Mouse (Mus musculus): ENCODE data around the gene Ccnk. TPM values are rescaled to one million over a fixed set of nuclear protein-coding genes. Genes with fewer than 3 reads are reported as not detected.
A peak's percentile ranks its signal among the peaks of the same experiment; 100 is the strongest.

Ccnk gene
- polyA plus RNA-seq, 1 experiment from 2014 or later, result 1.5 TPM

GRCm38 (mm10) chr12:108213090-108214041, 34.0 kb downstream of the Ccnk start:
- no peaks in the 10 kb centered on the region for H3K9me3 ChIP-seq (replicated peaks)
- H3K4me1 ChIP-seq (replicated peaks), result peaks cover 59% of the 10 kb centered on the region
- H3K36me3 ChIP-seq, result no peaks in the 10 kb centered on the region
- no peak overlapping the region for H3K9ac ChIP-seq
- 39% methylated on average over 18 of the region's 18 CpGs for whole genome bisulfite sequencing
- no peaks in the 10 kb centered on the region for H3K27me3 ChIP-seq
- no peak overlapping the region for H3K27ac ChIP-seq
- no peak for ATAC-seq (replicated peaks; ENCODE audit: insufficient number of reproducible peaks, insufficient read depth, low FRiP score, low read depth)
- no peak overlapping the region for H3K4me2 ChIP-seq
- H3K4me3 ChIP-seq, result no peak overlapping the region

GRCm38 (mm10) chr12:108215090-108215489, 35.7 kb downstream of the Ccnk start:
- Histone ChIP-seq H3K9ac (no peak overlapping the region), H3K27me3 (no peaks in the 10 kb centered on the region), H3K4me1 (replicated peaks) (peaks cover 64% of the 10 kb centered on the region), H3K9me3 (replicated peaks) (no peaks in the 10 kb centered on the region), H3K36me3 (no peaks in the 10 kb centered on the region), H3K4me3 (no peak overlapping the region), H3K27ac (no peak overlapping the region), H3K4me2 (no peak overlapping the region)
- WGBS, result 37% methylated on average over 8 of the region's 8 CpGs
- ATAC-seq (replicated peaks; ENCODE audit: insufficient number of reproducible peaks, insufficient read depth, low FRiP score, low read depth), result peak; percentile 15; the same call in 1 of the 2 replicates

- Histone ChIP-seq H3K27me3 (no peaks in the 10 kb centered on the region), H3K27ac (no peak overlapping the region)
Measured at GRCm38 (mm10) chr12:108216611-108217370, 37.4 kb downstream of the Ccnk start.

GRCm38 (mm10) chr12:108217572-108217971, 38.2 kb downstream of the Ccnk start:
- no peak overlapping the region for H3K9ac ChIP-seq
- no peak overlapping the region for H3K4me3 ChIP-seq
- H3K36me3 ChIP-seq, result no peaks in the 10 kb centered on the region
- no peaks in the 10 kb centered on the region for H3K27me3 ChIP-seq
- no peak for ATAC-seq (replicated peaks; ENCODE audit: insufficient number of reproducible peaks, insufficient read depth, low FRiP score, low read depth)
- 57% methylated on average over 5 of the region's 5 CpGs for WGBS
- peaks cover 64% of the 10 kb centered on the region for H3K4me1 ChIP-seq (replicated peaks)
- no peak overlapping the region for H3K4me2 ChIP-seq
- no peaks in the 10 kb centered on the region for H3K9me3 ChIP-seq (replicated peaks)
- no peak overlapping the region for H3K27ac ChIP-seq

More at GRCm38 (mm10) chr12:108216611-108217370, 37.4 kb downstream of the Ccnk start:
- ATAC-seq (replicated peaks; ENCODE audit: insufficient number of reproducible peaks, insufficient read depth, low FRiP score, low read depth), result no peak
- Histone ChIP-seq H3K4me1 (replicated peaks) (peaks cover 72% of the 10 kb centered on the region), H3K4me3 (no peak overlapping the region), H3K36me3 (no peaks in the 10 kb centered on the region), H3K4me2 (no peak overlapping the region), H3K9ac (no peak overlapping the region), H3K9me3 (replicated peaks) (no peaks in the 10 kb centered on the region)
- 82% methylated on average over 11 of the region's 11 CpGs for WGBS

DNA sequence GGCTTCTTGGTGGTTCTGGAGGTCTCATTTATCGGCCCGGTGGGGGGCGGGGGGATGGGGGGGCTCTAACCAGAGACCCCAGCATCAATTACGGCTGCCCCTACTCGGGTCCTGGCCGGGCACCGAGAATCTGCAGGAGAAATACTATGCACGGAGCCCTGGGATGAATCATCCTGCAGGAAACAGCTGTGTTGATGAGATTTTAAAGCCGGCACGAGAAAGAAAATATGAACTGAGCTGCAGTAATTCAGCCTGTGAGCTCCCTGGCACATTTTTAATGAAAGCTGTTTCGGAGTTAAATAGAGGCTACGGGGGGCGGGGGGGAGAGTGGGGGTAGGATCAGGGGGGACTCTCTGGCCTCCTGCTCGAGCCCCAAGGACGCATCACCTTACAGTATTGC, 39.8 kb downstream of the Ccnk start:
- WGBS, result 53% methylated on average over 15 of the region's 15 CpGs
- Histone ChIP-seq H3K27ac (peak overlapping the region; percentile 26; the same call in 1 of the 2 replicates), H3K4me2 (peak overlapping the region; percentile 18; the same call in 1 of the 2 replicates), H3K36me3 (no peaks in the 10 kb centered on the region), H3K27me3 (no peaks in the 10 kb centered on the region), H3K9ac (no peak overlapping the region), H3K9me3 (replicated peaks) (no peaks in the 10 kb centered on the region), H3K4me3 (no peak overlapping the region), H3K4me1 (replicated peaks) (peaks cover 56% of the 10 kb centered on the region)
- ATAC-seq (replicated peaks; ENCODE audit: insufficient number of reproducible peaks, insufficient read depth, low FRiP score, low read depth), result no peak

- 71% methylated on average over 21 of the region's 21 CpGs for WGBS
- Histone ChIP-seq H3K9ac (no peak overlapping the region), H3K36me3 (no peaks in the 10 kb centered on the region), H3K27me3 (no peaks in the 10 kb centered on the region), H3K4me2 (0 out of 2 replicates have a peak overlapping the region, but pooled peaks have one; percentile 18), H3K4me3 (no peak overlapping the region), H3K4me1 (replicated peaks) (peaks cover 55% of the 10 kb centered on the region), H3K9me3 (replicated peaks) (no peaks in the 10 kb centered on the region), H3K27ac (peak overlapping the region; percentile 26; the same call in 1 of the 2 replicates)
- no peak for ATAC-seq (replicated peaks; ENCODE audit: insufficient number of reproducible peaks, insufficient read depth, low FRiP score, low read depth)
Measured at GRCm38 (mm10) chr12:108219825-108220616, 40.6 kb downstream of the Ccnk start.

- Histone ChIP-seq H3K36me3 (no peaks in the 10 kb centered on the region), H3K4me2 (no peak overlapping the region), H3K9ac (no peak overlapping the region), H3K4me1 (replicated peaks) (peaks cover 57% of the 10 kb centered on the region), H3K9me3 (replicated peaks) (no peaks in the 10 kb centered on the region), H3K27me3 (no peaks in the 10 kb centered on the region), H3K4me3 (no peak overlapping the region), H3K27ac (no peak overlapping the region)
- 70% methylated on average over 12 of the region's 12 CpGs for WGBS
- no peak for ATAC-seq (replicated peaks; ENCODE audit: insufficient number of reproducible peaks, insufficient read depth, low FRiP score, low read depth)
Measured at GRCm38 (mm10) chr12:108220621-108221020, 41.2 kb downstream of the Ccnk start.

DNA sequence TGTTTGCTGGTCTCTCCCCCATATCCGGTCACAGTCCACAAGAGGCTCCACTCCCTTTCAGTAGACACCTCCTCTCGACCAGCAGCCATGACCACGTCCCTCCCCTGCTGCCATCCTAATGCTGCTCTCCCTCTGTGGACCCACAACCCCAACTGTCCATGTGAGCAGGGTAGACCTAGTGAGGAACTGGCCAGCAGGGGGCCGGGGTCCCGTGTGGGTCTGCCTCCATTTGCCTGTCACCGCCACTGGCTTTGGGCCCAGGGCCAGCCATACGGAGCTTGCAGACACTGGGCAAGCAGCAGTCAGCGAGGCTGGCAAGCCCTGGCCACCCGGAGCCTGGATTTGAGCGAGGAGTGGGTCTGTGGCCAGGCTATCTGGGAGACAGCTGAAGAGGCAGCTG, 41.8 kb downstream of the Ccnk start:
- Histone ChIP-seq H3K9me3 (replicated peaks) (no peaks in the 10 kb centered on the region), H3K27me3 (no peaks in the 10 kb centered on the region), H3K4me2 (no peak overlapping the region), H3K27ac (no peak overlapping the region), H3K9ac (no peak overlapping the region), H3K4me3 (no peak overlapping the region), H3K36me3 (no peaks in the 10 kb centered on the region), H3K4me1 (replicated peaks) (peaks cover 62% of the 10 kb centered on the region)
- WGBS, result 41% methylated on average over 10 of the region's 10 CpGs
- no peak for ATAC-seq (replicated peaks; ENCODE audit: insufficient number of reproducible peaks, insufficient read depth, low FRiP score, low read depth)

- no peak overlapping the region for H3K27ac ChIP-seq
- no peak for ATAC-seq (replicated peaks; ENCODE audit: insufficient number of reproducible peaks, insufficient read depth, low FRiP score, low read depth)
- no peaks in the 10 kb centered on the region for H3K36me3 ChIP-seq
- WGBS, result 88% methylated on average over 7 of the region's 7 CpGs
- H3K4me1 ChIP-seq (replicated peaks), result peaks cover 67% of the 10 kb centered on the region
- H3K4me3 ChIP-seq, result no peak overlapping the region
- no peaks in the 10 kb centered on the region for H3K27me3 ChIP-seq
- H3K9me3 ChIP-seq (replicated peaks), result no peaks in the 10 kb centered on the region
- no peak overlapping the region for H3K4me2 ChIP-seq
- no peak overlapping the region for H3K9ac ChIP-seq
Measured at GRCm38 (mm10) chr12:108221712-108222111, 42.3 kb downstream of the Ccnk start.

GRCm38 (mm10) chr12:108223357-108223756, 44.0 kb downstream of the Ccnk start:
- peaks cover 69% of the 10 kb centered on the region for H3K4me1 ChIP-seq (replicated peaks)
- H3K4me2 ChIP-seq, result no peak overlapping the region
- ATAC-seq (replicated peaks; ENCODE audit: insufficient number of reproducible peaks, insufficient read depth, low FRiP score, low read depth), result no peak
- H3K27ac ChIP-seq, result no peak overlapping the region
- H3K9ac ChIP-seq, result no peak overlapping the region
- H3K36me3 ChIP-seq, result no peaks in the 10 kb centered on the region
- WGBS, result 48% methylated on average over 5 of the region's 8 CpGs
- H3K4me3 ChIP-seq, result no peak overlapping the region
- no peaks in the 10 kb centered on the region for H3K9me3 ChIP-seq (replicated peaks)
- H3K27me3 ChIP-seq, result no peaks in the 10 kb centered on the region

GRCm38 (mm10) chr12:108225781-108226180, 46.4 kb downstream of the Ccnk start:
- ATAC-seq (replicated peaks; ENCODE audit: insufficient number of reproducible peaks, insufficient read depth, low FRiP score, low read depth), result no peak
- H3K36me3 ChIP-seq, result no peaks in the 10 kb centered on the region
- H3K9me3 ChIP-seq (replicated peaks), result no peaks in the 10 kb centered on the region
- 48% methylated on average over 7 of the region's 7 CpGs for WGBS
- no peaks in the 10 kb centered on the region for H3K27me3 ChIP-seq
- H3K4me3 ChIP-seq, result no peak overlapping the region
- H3K27ac ChIP-seq, result no peak overlapping the region
- H3K4me2 ChIP-seq, result no peak overlapping the region
- peaks cover 62% of the 10 kb centered on the region for H3K4me1 ChIP-seq (replicated peaks)
- H3K9ac ChIP-seq, result no peak overlapping the region
